Mouse (Mus musculus): ENCODE results near the gene Rae1.

Rae1 gene

DNA sequence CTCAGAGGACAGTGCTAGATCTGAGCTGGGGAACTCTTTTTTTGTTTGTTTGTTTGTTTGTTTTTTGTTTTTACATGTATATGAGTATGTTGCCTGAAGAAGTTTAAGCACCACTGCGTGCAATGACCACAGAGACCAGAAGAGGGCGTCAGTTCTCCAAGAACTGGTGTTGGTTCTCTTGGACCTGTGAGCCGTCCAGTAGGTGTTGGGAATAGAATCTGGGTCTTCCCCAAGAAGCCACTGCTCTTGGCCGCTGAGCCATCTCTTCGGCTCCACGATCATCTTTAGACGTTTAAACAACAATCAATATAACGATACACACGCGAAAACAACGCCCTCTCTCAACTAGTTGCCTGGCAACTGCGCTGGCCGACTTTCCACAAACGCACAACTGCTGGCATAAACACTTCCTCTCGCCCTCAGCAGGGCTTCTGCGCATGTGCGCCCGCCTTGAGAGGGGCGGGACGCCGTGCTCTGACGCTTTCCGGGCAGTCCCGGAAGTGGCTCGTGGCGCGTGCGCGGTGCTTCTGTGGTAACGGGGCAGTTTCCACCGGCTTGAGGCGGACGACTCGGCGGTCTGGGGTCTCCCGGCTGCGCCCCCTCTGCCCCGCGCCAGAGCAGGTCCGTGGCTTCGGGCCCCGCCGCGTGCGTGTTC lies at the start of gene Rae1:
Rae1 (plus strand) TSS at position 488 of the 655 bp plus-strand sequence.
- DNase-seq (ENCODE audit: low read depth, low spot score), result peak; percentile 98

DNA sequence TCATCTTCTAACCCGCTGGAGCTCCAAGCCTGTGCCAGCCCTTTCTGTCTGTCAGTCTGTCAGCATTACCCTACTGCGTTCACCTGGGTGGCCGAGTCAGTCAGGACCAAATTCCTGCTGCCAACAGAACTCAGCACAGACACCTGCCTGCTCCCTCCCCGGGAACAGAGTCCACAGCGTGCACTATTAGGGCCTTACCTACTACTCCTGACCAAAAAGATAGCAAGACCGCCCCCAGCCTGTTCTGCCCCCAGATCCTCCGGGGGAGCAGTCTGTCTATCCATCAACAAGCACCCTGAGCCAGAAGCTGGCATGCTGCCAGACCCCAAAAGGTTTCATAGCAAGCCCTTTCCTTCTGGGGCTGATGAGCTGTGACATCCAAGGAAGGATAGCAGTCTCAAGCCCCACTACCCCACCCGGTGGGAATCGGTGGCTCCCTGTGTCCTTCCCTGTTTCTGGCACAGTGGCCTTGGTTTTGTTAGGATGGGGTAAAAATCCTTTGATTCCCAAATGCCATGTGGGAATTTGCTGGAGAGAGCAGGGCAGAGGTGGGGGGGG lies 49.7 kb upstream of the Rae1 start:
- no peak for DNase-seq (ENCODE audit: low read depth, low spot score)

DNA sequence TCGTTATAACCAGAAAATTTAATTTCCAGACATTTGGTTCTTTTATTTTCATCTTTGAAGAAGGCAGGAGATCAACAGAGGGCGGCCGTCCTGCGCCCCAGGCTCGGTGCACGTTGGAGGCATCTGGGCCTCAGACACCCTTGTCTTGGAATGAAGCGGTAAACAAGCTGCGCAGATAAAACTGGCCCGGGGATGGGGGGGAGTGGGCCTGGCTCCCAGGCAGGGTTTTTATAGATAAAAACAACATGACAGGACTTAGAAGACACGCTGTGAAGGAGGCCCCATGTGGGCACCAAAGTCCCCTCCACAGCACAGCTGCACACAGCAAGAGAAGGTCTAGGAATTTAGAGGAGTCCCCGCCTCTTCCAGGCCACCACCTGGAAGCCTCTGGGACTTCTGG lies 49.2 kb upstream of the Rae1 start:
- DNase-seq (ENCODE audit: low read depth, low spot score), result no peak

DNA sequence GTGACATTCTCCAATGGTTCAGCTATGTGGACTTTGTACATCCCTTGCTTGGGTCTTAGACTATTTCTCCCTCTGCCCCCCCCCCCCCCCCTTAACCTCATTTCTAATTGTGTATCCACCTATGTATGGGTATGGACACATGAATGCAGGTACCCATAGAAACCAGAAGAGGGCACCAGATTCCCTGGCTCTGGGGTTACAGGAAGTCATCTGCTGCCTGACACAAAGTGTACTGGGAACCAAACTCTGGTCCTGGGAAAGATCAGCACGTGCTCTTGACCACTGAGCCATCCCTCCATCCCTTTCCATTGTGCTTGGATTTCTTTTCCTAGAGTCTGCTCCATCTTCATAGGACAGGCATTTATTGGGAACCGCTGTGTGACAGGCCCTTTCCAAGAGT lies 47.9 kb upstream of the Rae1 start:
- DNase-seq (ENCODE audit: low read depth, low spot score), result no peak

DNA sequence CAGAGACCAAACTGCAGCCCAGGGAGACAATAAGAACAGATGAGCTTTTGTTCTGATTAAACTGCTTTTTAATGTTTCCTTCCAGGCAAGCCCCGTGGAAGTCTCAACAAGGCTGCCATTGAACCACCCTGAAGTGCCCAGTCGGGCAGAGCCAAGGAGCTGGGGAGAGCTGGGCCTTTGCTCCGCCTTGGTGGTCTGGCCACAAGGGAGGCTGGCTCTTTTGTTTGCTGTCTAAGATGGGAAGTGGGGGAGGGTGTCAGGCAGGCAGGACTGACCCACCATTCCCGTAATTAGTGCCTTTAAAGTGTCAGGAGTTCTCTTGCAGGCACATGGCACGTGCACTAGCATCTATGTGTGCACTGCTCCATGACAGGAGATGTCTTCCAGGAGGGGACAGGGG lies 41.3 kb upstream of the Rae1 start:
- DNase-seq (ENCODE audit: low read depth, low spot score), result no peak

DNA sequence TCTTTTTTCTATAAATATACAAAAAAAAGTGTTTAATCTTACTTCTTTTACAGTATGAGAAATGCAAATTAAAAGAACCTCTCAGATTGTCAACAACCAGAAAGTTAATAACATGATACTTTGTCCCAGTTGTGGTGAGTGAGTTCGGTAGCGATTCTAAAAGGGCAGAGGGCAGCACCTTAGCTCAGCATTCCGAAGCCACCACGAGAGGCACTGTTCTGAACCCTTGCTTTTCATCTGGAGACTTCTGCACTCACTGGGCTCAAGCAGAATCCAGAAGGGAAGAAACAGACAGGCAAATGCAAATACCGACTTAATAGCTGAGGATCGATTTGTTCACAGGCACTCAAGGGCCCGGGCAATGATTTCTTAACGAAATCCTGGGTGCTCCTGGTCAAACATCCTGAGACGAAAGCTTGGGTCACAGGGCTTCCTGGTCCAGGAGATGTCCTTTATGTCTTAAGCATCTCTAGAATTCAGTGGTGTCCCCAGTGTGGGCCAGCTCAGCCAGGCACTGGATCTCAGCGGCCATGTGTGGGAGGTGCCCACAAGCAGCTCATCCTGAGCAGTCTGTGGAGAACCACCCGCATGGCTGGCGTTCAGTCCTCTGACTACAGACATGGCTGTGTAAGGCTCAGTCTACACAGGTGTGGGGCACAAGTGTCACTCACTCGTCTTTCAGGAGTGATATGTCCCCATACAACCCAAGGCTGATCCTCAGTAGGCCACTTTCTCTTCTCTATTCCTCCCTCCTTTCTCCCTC lies 40.7 kb upstream of the Rae1 start:
- DNase-seq (ENCODE audit: low read depth, low spot score), result no peak

DNA sequence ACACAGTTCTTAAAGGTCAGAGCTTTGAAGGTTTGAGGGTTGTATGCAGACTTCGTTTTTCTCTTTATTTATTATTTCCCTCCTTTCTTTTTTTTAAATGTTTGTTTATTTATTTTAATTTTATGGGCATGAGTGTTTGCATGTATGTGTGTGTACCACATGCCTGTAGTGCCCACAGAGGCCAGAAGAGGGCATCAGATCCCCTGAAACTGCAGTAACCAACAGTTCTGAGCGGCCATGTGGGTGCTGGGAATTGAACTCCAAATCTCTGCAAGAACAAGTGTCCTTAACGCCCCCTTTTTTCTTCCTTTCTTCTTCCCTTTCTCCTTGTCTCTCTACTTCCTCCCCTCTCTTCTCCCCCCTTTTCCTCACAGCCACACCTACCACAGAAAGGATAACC lies 39.6 kb upstream of the Rae1 start:
- no peak for DNase-seq (ENCODE audit: low read depth, low spot score)

DNA sequence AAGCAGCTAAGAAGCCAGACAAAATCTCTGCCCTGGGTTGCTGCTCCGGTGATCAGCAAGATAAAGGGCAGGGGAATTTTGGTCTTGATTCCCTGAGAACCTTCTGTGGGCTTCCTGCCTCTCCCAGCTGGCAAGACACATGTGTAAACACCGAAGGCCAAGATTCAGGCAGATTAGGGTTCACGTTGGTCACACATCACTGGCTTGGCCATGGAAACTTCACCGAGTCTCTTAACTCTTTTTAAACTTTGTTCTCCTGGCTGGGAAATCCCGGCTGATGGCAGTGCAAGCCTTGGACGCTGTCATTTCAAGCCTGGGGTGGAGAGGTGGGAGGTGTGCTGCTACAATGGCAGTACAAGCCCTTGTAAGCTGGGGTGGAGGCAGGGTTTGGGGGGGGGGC lies 38.7 kb upstream of the Rae1 start:
- DNase-seq (ENCODE audit: low read depth, low spot score), result no peak

DNA sequence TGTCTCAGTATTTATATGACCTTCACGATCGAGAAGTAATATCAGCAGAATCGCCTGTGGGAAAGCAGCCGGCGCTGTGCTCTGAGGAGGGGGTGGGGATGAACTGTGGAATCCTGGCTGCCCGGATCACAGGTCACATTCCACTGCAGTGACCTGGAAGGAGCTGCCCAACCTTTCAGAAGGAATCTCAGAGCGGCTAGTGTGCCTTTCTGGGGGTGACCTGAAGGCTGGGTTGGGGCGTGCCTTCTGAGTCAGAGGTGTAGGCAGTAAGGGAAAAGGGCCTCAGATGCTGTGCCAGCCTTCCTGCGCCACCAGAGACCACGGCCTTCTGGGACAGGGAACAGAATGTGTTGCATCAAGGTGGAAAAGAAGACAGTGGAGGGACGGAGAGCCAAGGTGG lies 34.7 kb upstream of the Rae1 start:
- DNase-seq (ENCODE audit: low read depth, low spot score), result no peak

DNA sequence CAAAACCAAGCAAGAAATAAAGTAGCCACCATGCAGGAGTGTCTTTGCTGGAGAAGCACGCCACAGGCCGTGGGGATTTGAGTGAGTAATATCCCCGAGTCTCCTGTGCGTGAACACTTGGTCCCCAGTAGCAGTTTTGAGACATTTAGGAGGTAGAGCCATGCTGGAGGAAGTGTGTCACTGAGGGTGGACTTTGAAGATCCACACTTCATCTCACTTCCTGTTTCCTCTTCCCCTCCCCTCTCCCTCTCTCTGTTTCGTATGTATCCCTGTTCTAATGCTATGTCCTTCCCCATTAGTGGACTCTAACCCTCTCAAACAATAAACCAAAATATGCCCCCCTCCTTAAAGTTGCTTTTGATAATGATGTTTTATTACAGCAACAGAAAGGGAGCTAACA lies 33.4 kb upstream of the Rae1 start:
- DNase-seq (ENCODE audit: low read depth, low spot score), result no peak

DNA sequence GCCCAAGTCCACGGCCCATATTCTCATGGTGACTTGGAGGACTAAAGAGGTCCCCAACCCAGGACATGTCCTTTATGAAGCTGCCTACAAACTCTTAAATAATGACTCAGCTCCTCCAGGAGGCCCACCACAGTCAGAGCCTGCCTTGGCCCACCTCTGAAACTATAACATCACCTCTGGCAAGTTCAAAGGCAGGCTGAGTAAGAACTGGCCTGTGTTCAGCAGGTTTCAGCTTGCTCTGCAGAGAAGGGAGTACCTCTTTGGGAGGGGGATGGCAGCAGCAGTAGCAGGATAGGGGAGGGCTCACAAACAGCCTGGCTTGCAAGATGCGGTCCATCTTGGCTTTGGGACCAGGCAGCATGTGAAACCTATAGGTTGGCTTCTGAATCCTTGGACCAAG lies 28.1 kb upstream of the Rae1 start:
- no peak for DNase-seq (ENCODE audit: low read depth, low spot score)

DNA sequence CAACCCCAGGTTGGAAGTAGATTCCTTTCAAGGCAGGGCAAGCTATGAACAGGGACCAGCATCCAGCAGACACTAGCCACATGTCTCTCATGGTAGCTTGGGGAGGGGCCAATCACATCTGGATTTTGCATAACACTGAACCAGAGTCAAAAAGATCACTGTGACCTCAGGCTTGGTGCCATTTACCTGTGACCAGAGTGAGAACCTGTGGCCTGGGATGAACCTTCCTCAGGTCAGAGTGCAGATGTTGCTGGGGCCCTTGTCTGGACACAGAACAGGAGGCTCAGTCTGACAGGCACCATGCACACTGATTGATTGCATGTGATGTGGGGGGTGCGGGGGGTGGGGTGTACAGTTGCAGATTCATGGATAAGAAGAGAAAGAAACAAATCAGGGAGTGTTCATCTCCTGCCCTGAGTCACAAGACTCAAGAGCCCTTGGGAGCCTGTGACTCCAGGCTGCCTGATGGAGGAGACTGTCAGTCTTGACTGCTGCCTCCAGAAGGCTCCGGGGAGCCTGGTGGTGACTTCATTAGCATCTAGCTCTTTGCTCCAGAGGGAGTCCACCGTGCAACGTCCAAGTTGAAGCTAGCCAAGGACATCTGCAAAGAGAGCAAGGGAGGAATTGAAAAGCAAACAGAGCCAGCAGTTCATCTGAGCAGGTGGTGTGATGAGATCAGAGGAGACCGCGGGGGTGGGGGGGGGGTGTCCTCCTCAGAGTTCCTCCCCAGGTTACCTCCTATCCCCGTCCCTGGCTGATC lies 25.9 kb upstream of the Rae1 start:
- no peak for DNase-seq (ENCODE audit: low read depth, low spot score)

DNA sequence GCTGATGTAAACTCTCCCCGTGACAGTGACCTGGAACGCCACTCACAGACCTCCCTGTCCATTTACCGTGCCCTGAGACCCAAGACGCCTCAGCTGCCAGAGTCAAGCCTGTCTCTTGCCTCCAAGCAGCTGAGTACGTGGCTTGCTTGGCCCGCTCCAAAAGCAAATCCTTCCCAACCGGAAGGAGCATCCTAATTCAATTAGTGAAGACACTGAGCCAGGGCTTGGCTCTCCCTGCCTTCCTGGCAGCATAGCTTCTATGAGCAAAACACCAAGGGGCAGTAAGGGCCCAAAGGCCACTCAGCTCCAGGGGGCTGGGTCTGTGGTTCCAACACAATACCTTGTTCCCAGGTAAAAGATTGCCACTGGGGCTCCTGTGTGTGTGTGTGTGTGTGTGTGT lies 25.2 kb upstream of the Rae1 start:
- DNase-seq (ENCODE audit: low read depth, low spot score), result no peak

DNA sequence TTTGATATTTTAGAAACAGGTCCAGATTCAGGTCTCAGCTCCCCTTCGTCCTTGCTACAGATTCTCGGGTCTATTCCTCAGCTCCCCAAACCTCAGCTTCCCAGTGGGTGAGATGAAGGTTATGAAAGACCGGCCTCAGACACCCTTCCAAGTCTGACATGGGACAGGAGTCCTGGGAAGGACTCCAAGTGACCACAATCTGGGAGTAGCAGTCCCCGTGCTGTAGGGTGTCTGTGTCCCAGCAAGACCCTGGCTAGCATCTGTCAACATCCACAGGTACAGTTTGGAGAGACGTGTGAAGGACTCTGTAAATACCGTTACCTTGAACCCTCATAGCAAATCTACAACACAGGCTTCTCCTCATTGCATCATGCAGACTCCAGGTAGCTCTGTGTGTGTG lies 24.8 kb upstream of the Rae1 start:
- DNase-seq (ENCODE audit: low read depth, low spot score), result no peak

DNA sequence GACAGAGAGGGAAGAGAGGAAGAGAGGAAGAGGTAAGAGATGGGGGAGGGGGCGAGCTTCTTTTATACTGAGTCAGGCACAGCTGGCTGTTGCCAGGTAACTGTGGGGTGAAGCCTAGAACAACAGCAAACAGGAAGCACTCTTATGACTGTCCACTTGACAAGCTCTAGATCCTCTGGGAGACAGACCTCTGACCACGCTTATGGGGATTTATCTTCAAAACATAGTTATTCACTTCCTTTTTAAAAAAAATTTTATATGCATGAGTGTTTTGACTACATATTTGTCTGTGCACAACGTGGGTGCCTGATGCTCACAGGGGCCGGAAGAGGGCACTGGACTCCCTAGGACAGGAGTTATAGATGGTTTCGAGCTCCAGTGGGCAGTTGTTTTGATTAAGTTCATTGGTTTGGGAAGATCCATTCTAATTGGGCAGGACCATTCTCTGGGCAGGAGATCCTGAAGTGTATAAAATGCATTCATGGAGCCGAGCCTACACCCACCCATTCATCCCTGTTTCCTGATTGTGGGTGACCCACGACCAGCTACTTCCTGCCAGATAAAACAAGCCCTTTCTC lies 23.2 kb upstream of the Rae1 start:
- DNase-seq (ENCODE audit: low read depth, low spot score), result no peak

DNA sequence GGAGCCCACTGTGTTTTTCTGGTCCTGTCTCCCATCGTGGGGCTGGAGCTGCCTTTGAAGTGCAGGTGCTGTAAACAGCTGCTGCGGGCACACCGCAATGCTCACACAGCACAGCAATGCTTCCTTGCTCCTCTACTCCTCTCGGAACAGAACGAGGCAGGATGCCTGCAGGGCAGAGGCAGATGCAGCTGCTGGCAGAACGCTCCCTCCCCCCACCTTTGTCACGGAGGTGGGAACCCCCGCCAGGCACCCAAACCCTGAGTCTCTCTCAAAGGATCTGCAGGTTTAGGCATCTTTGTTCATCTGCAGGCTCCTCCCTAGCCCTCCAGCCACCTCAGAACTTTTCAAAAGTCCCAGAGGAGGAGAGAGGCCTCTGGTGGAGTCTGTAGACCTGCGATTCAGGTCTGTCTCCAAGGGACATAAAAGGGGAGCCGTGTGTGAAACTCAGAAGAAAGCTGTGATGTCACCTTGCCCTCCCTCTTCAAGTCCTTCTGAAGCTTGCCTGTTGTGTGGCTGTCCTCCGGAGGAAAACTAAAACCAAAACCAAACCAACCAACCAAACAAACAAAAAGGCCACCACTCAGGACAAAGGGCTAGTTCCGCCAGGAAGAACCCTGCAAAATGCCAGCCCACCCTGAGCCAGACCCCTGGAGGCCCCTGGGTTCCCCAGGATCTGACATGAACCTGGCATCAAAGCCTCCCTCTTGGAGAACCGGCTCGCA lies 22.3 kb upstream of the Rae1 start, which contains the start of gene Spo11:
Spo11 (plus strand) TSS at position 292 of the 722 bp plus-strand sequence.
- no peak for DNase-seq (ENCODE audit: low read depth, low spot score)

DNA sequence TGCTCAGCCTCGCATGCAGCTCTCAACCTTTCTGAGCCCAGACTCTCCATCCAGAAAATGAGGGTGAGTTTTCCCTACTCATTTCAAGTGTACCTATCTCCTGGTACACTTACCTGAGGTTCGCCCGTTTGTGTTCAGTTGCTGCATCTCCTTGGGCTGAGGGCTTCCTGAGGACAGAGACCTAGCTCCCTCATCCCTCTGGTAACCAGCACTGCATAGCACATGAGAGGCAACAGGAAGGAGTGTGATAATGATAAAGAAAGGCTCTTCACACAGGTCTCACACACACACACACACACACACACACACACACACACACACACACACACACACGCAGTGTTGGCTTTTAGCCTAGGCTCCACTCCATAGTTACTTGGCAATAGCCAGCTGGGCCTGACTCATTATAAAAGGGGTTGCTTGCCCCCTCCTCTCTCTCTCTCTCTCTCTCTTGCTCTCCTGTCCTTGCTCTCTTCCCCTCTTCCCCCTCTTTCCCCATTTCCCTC lies 21.7 kb upstream of the Rae1 start:
- no peak for DNase-seq (ENCODE audit: low read depth, low spot score)

DNA sequence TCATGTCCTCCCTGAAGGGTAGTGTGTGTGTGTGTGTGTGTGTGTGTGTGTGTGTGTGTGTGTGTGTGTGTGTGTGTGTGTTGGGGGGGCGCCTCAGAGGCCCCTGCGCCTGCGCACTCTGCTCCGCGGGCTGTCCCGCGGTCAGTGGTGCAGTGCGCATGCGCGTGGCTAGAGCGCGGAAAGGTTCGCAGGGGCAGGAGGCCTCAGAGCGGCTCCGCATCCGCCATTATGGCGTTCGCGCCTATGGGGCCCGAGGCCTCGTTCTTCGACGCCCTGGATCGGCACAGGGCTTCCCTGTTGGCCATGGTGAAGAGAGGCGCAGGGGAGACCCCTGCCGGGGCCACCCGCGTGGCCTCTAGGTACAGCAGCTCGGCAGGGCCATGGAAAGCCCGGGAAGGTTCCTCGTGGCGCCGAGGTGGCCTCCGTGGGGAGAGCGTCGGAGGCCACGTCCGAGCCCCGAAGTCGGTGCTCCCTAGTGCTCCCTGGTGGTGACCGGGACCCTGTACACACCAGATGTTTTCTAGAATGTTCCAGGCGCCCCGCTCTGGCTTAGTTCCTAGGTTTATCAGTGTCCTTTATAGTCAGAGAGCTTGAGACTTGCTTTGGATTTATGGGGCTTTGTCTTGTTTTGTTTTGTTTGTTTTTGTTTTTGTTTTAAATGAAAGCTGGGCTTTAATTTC lies 20.1 kb upstream of the Rae1 start:
- no peak for DNase-seq (ENCODE audit: low read depth, low spot score)

DNA sequence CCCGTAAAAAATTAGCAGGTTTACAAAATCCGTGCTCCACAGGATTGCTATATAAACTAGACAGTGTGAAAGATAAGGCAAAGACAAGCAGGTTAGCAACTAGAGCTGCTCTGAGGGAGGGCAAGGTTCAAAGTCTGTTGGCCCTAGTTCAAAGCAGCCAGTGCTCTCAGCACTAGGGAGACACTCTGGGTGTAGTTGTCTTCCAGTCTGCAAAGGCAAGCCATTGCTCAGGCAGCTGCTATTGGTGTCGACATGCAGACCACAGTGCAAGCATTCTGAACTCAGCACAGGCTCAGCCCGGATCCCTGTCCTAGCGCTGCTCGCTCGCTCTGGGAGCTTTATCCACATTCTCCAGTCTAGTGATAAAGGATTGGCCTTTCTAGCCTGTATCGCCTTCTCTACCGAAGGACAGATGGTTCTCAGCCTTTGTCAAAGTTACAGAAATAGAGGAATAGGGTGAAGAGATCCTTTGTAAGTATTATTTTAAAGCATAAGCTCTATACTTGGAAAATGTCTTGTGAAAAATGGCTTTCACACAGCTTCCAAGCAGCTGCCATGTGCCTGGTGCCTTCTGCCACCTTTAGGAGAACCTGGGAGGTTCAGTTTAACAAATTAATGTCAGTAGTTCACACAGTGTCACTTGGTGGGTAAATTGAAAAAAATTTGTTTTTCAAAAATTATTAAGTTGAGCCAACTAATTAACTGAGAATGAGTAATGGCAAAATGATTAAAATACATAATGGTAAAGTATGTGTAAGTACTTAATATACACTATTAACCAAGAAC lies 16.9 kb upstream of the Rae1 start:
- no peak for DNase-seq (ENCODE audit: low read depth, low spot score)

DNA sequence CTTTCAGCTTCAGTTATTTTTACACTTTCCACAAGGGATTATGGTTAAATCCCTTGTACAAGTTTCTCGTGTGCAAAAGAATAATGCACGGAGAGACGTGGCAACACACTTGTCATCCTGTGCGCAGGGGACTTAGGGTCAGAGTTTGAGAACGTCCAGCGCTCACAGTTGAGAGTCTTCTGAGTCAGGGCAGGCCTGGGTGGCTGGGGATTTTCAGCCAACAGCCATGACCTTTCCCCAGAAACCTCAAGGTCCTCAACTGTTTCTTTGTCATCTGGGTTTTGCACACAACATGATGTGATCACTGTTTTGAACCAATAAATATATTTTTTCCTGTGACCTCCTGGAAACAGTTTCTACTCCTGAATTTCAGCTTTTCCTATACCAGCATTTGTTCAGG lies 9.8 kb upstream of the Rae1 start:
- DNase-seq (ENCODE audit: low read depth, low spot score), result no peak
